Mouse (Mus musculus) kidney, embryonic 16.5 days (tissue): ENCODE measurements around the gene Cnnm2. TPM values are rescaled to one million over a fixed set of nuclear protein-coding genes. Genes with fewer than 3 reads are reported as not detected.

Experiments used
- ATAC-seq: fragments of 200-750 bp; cut with Nextera tagmentation; 2 replicates; pipeline ENCODE4 v1.8.0; 2017; ENCODE audit warnings: moderate TSS enrichment; ENCODE audit not compliant: low FRiP score, low TSS enrichment
- H3K27ac ChIP-seq: fragments of 300-500 bp; sonication (generic); 2 replicates; pipeline ENCODE4 v1.5.1; 2014; ENCODE audit warnings: low read length
- H3K27me3 ChIP-seq: fragments of 300-500 bp; sonication (generic); 2 replicates; pipeline ENCODE4 v1.6.1; 2014; ENCODE audit warnings: low read length, control low read depth, mixed read lengths; ENCODE audit not compliant: insufficient read depth
- H3K36me3 ChIP-seq: fragments of 300-500 bp; sonication (generic); 2 replicates; pipeline ENCODE4 v1.6.1; 2014; ENCODE audit warnings: low read length, control low read depth, mixed read lengths; ENCODE audit not compliant: insufficient read depth
- H3K4me1 ChIP-seq: fragments of 300-500 bp; sonication (generic); 2 replicates; pipeline ENCODE4 v1.6.1; 2014; ENCODE audit warnings: low read length, control low read depth, mixed read lengths; ENCODE audit not compliant: insufficient read depth
- H3K4me2 ChIP-seq: fragments of 300-500 bp; sonication (generic); replicated peaks from 2 replicates; pipeline ENCODE4 v1.6.1; 2014; ENCODE audit warnings: low read depth, low read length
- H3K4me3 ChIP-seq: fragments of 300-500 bp; sonication (generic); 2 replicates; pipeline ENCODE4 v1.5.1; 2014; ENCODE audit warnings: mild to moderate bottlenecking, low read length
- H3K9ac ChIP-seq: fragments of 300-500 bp; sonication (generic); replicated peaks from 2 replicates; pipeline ENCODE4 v1.6.1; 2014; ENCODE audit warnings: low read length
- H3K9me3 ChIP-seq: fragments of 300-500 bp; sonication (generic); 2 replicates; pipeline ENCODE4 v1.6.1; 2016; ENCODE audit warnings: low read length, control low read depth
- WGBS: fragments of 180-500 bp; shearing (Covaris S2); extraction: QIAGEN DNeasy Blood & Tissue Kit; methylation state at CpG from one replicate; pipeline ENCODE4 v1.1.7; 2014; 5-methylcytosine and 5-hydroxymethylcytosine counted together
- polyA plus RNA-seq: library from polyadenylated mRNA; unstranded; fragments of >200 nt; fragmentation: Nextera tagmentation; extraction: Ambion mirVana; gene quantifications from 2 replicates; pipeline ENCODE4 v1.2.1, GENCODE M21; 2015

The Cnnm2 gene
- 7.3 and 7.9 TPM in 2 replicates for polyA plus RNA-seq

GRCm38 (mm10) chr19:46761247-46761946, at the start of gene Cnnm2:
Gene Cnnm2 (plus strand): TSS chr19:46761596.
- Histone ChIP-seq H3K4me3 (peak within 1 kb of the TSS; percentile 89), H3K36me3 (no peaks in the 10 kb centered on the region), H3K9ac (peak within 1 kb of the TSS; percentile 80), H3K27me3 (0 out of 2 replicates have a peak, but pooled peaks cover 12% of the 10 kb centered on the region), H3K4me2 (peak within 1 kb of the TSS; percentile 99), H3K9me3 (no peaks in the 10 kb centered on the region), H3K4me1 (peaks cover 22% of the 10 kb centered on the region), H3K27ac (peak within 1 kb of the TSS; percentile 55)
- ATAC-seq: peak; percentile 98
- under 1% methylated on average over 57 of the region's 59 CpGs for WGBS

GRCm38 (mm10) chr19:46714234-46714633, 47.2 kb upstream of the Cnnm2 start:
- H3K4me1 ChIP-seq: no peaks in the 10 kb centered on the region
- ATAC-seq: no peak
- no peak overlapping the region for H3K4me2 ChIP-seq
- H3K36me3 ChIP-seq: peaks cover 12% of the 10 kb centered on the region
- peaks cover 7% of the 10 kb centered on the region; the same call in 1 of the 2 replicates for H3K9me3 ChIP-seq
- no peak overlapping the region for H3K4me3 ChIP-seq
- no peak overlapping the region for H3K27ac ChIP-seq
- H3K27me3 ChIP-seq: no peaks in the 10 kb centered on the region
- WGBS: 92% methylated on average over 8 of the region's 8 CpGs
- H3K9ac ChIP-seq: no peak overlapping the region

- no peak for ATAC-seq
- Histone ChIP-seq H3K9me3 (peaks cover 7% of the 10 kb centered on the region; the same call in 1 of the 2 replicates), H3K27ac (no peak overlapping the region), H3K9ac (no peak overlapping the region), H3K36me3 (peaks cover 16% of the 10 kb centered on the region), H3K27me3 (no peaks in the 10 kb centered on the region), H3K4me1 (no peaks in the 10 kb centered on the region), H3K4me3 (no peak overlapping the region), H3K4me2 (no peak overlapping the region)
- WGBS: 83% methylated on average over 8 of the region's 8 CpGs
Observed at GRCm38 (mm10) chr19:46715016-46715415, 46.4 kb upstream of the Cnnm2 start.

- Histone ChIP-seq H3K4me1 (no peaks in the 10 kb centered on the region), H3K36me3 (peaks cover 23% of the 10 kb centered on the region), H3K4me2 (no peak overlapping the region), H3K9me3 (peaks cover 7% of the 10 kb centered on the region; the same call in 1 of the 2 replicates), H3K4me3 (no peak overlapping the region), H3K27ac (no peak overlapping the region), H3K9ac (no peak overlapping the region), H3K27me3 (no peaks in the 10 kb centered on the region)
- ATAC-seq: no peak
- WGBS: 84% methylated on average over 4 of the region's 4 CpGs
Observed at GRCm38 (mm10) chr19:46718150-46718549, 43.2 kb upstream of the Cnnm2 start.

GRCm38 (mm10) chr19:46724411-46724810, 37.0 kb upstream of the Cnnm2 start:
- Histone ChIP-seq H3K27ac (no peak overlapping the region), H3K4me1 (peaks cover 7% of the 10 kb centered on the region; the same call in 1 of the 2 replicates), H3K36me3 (peaks cover 11% of the 10 kb centered on the region; the same call in 1 of the 2 replicates), H3K9ac (no peak overlapping the region), H3K4me3 (no peak overlapping the region), H3K4me2 (no peak overlapping the region), H3K27me3 (no peaks in the 10 kb centered on the region), H3K9me3 (no peaks in the 10 kb centered on the region; the same call in 1 of the 2 replicates)
- WGBS: 71% methylated on average over 11 of the region's 11 CpGs
- no peak for ATAC-seq

GRCm38 (mm10) chr19:46726142-46726541, 35.3 kb upstream of the Cnnm2 start:
- no peak overlapping the region for H3K9ac ChIP-seq

GRCm38 (mm10) chr19:46727140-46727736, 34.2 kb upstream of the Cnnm2 start:
- H3K27me3 ChIP-seq: no peaks in the 10 kb centered on the region
- peaks cover 7% of the 10 kb centered on the region; the same call in 1 of the 2 replicates for H3K4me1 ChIP-seq
- no peaks in the 10 kb centered on the region; the same call in 1 of the 2 replicates for H3K9me3 ChIP-seq
- no peak overlapping the region for H3K4me2 ChIP-seq
- H3K9ac ChIP-seq: no peak overlapping the region
- H3K27ac ChIP-seq: no peak overlapping the region
- 49% methylated on average over 8 of the region's 8 CpGs for WGBS
- H3K4me3 ChIP-seq: no peak overlapping the region
- ATAC-seq: peak; percentile 65
- no peaks in the 10 kb centered on the region for H3K36me3 ChIP-seq

More at GRCm38 (mm10) chr19:46726142-46726541, 35.3 kb upstream of the Cnnm2 start:
- H3K9me3 ChIP-seq: no peaks in the 10 kb centered on the region; the same call in 1 of the 2 replicates
- no peak overlapping the region for H3K27ac ChIP-seq
- no peak overlapping the region for H3K4me2 ChIP-seq
- H3K4me1 ChIP-seq: peaks cover 7% of the 10 kb centered on the region; the same call in 1 of the 2 replicates
- WGBS: 91% methylated on average over 8 of the region's 8 CpGs
- H3K27me3 ChIP-seq: no peaks in the 10 kb centered on the region
- no peak for ATAC-seq
- no peak overlapping the region for H3K4me3 ChIP-seq
- H3K36me3 ChIP-seq: peaks cover 6% of the 10 kb centered on the region; the same call in 1 of the 2 replicates

- peak; percentile 31; the same call in 1 of the 2 replicates for ATAC-seq
- Histone ChIP-seq H3K4me2 (no peak overlapping the region), H3K9me3 (no peaks in the 10 kb centered on the region; the same call in 1 of the 2 replicates), H3K27me3 (no peaks in the 10 kb centered on the region), H3K9ac (no peak overlapping the region), H3K27ac (no peak overlapping the region), H3K36me3 (no peaks in the 10 kb centered on the region), H3K4me1 (peaks cover 7% of the 10 kb centered on the region; the same call in 1 of the 2 replicates), H3K4me3 (no peak overlapping the region)
- WGBS: 59% methylated on average over 11 of the region's 11 CpGs
Observed at GRCm38 (mm10) chr19:46727945-46728540, 33.4 kb upstream of the Cnnm2 start.

GRCm38 (mm10) chr19:46728909-46729308, 32.5 kb upstream of the Cnnm2 start:
- no peaks in the 10 kb centered on the region for H3K36me3 ChIP-seq
- no peak overlapping the region for H3K4me3 ChIP-seq
- no peak for ATAC-seq
- H3K27me3 ChIP-seq: no peaks in the 10 kb centered on the region
- H3K4me2 ChIP-seq: no peak overlapping the region
- 82% methylated on average over 3 of the region's 3 CpGs for WGBS
- no peak overlapping the region for H3K27ac ChIP-seq
- H3K4me1 ChIP-seq: peaks cover 7% of the 10 kb centered on the region; the same call in 1 of the 2 replicates
- H3K9me3 ChIP-seq: no peaks in the 10 kb centered on the region; the same call in 1 of the 2 replicates
- H3K9ac ChIP-seq: no peak overlapping the region
